Mouse (Mus musculus) kidney, adult 9 months (tissue): ENCODE results near the gene Syt8.

Source experiments
- DNase-seq: peaks from one replicate; pipeline ENCODE4 v3.0.0; 2022

The Syt8 gene

GRCm38 (mm10) chr7:142478574-142478973 is 43.9 kb downstream of the Syt8 start:
- DNase-seq: no peak

GRCm38 (mm10) chr7:142479307-142479706 is 44.7 kb downstream of the Syt8 start:
- no peak for DNase-seq

DNA sequence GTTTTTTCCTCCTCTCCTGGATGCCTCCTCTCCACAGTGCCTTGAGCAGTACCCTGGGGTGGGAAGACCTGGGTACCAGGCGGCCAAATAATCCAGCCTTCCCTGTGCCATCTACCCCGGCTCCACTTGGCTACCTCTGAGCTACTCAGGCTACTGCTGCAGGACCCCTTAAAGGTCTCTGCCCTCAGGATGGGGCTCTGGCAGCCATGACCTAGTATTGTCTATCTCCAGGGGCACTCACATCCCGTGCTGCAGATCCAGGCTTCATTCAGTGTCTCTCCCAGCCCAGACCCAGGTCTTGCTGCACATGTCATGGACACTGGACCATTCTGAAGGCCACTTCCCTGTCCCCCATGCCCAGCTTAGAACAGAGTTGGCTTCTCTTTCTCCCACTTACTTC is 45.2 kb downstream of the Syt8 start:
- no peak for DNase-seq

- no peak for DNase-seq
These were observed 46.0 kb downstream of the Syt8 start for GRCm38 (mm10) chr7:142480661-142481060.

DNA sequence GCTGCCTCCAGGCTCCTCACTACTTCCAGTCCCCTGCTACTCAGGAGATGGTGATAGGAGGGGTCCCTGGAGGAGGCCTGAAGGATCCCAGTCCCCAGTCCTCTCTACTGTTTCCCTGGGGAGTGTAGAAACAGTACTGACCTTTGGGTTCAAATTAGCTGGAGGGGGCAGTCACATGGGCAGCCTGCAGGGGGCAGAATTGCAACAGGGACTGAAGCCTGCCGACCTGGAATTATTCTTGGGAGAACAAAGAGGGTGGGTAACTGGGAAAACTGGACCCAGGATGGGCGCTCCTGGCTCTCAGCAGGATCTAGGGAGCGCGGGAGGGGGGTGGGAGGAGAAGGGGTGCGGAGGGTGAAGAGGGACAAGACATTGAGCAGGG is 46.5 kb downstream of the Syt8 start:
- DNase-seq: peak; percentile 34

- no peak for DNase-seq
These were observed 47.1 kb downstream of the Syt8 start for GRCm38 (mm10) chr7:142481568-142482255.

GRCm38 (mm10) chr7:142482256-142482609 is 47.6 kb downstream of the Syt8 start:
- no peak for DNase-seq

DNA sequence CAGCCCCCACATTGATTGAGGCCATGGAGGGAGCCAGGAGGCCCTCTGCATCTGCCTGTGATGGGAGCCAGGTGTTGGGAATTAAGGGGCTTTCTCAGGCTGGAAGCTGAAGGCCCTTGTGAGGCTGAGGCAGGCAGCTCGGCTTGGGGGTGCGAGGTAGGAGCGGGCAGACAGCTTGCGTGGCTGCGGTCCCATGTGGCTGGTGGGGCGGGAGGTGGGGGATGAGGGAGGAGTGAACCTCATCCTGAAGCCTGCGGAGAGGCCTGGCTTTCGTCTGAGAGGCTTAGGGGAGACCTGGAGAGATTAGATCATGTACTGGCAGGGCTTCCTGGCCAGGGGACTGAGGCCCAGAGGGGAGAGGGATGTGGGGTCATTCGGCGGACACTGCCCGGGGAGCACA is 48.5 kb downstream of the Syt8 start:
- no peak for DNase-seq

DNA sequence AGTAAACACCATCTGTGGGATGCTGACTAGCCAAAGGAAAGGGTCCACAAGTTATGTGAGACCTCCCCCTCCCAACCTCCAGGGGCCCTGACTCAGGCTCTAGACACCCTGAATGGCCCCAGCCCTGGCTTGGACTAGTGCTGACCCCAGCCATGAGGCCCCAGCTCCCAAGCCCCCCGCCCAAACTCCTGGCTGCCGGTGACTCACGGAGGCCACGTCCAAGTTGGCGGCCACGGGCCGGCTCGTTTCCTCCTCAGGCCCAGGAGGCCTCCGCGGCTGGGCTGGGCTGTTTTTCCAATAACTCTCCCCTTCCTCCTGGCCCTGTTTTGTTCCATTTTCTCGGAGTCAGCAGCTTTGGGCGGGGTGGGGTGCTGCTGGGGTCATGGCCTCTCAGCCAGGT is 50.1 kb downstream of the Syt8 start:
- DNase-seq: no peak

GRCm38 (mm10) chr7:142486751-142487162 is 52.1 kb downstream of the Syt8 start:
- no peak for DNase-seq

GRCm38 (mm10) chr7:142487341-142487859 is 52.8 kb downstream of the Syt8 start:
- peak; percentile 16 for DNase-seq

DNA sequence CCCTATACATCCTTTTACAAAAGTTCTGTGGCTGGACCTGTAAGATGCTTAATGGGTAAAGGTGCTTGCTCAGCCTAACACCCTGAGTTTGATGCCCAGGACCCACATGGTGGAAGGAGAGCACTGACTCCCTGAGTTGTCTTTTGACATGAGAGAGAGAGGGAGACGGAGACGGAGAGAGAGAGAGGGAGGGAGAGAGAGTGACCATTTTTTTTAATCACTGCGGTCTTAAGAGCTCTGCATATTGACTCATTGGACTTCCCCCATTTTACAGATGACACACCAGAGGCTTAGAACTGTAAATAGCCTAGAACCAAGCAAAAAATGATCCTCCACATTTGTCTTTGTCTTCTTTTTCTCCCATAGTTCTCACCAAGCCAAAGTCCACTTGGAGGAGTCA is 53.4 kb downstream of the Syt8 start:
- no peak for DNase-seq
